Mouse (Mus musculus) cerebellum, postnatal 36 days (tissue): ENCODE results near the gene Ucn.

Source experiments
- DNase-seq, 2 experiments: peaks; one replicate each; pipeline ENCODE4 v3.0.0; 2021 to 2022; ENCODE audit warnings: mixed read lengths in 2 of 2

Ucn gene

DNA sequence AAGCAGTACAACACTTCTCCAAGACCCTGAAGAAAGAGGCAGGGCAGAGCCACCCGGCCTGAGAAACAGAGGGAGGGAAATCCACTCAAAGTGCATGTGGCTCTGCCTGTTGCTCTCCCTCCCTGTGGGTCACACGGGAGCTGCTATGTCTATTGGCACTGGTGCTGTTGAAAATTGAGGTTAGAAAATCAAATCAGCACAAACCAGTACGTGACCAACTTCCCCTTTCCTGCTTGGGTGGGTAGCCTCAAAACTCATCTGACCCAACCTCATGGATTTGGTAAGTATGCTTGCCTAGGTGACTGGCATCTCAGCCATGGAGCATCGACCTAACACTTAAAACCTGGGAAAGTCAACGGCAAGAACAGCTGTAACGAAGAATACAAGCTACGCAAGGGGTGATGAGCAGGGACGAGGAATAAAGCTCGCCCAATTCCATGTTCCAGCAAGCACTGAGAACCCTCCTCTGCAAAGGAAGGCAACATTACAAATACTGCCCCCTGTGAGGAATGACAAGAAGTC lies 32.8 kb downstream of the Ucn start, which contains the start of gene Dnajc5g:
Gene Dnajc5g, plus strand, starts transcription at position 472 of the 522 bp plus-strand sequence.
- DNase-seq, result no peak

DNA sequence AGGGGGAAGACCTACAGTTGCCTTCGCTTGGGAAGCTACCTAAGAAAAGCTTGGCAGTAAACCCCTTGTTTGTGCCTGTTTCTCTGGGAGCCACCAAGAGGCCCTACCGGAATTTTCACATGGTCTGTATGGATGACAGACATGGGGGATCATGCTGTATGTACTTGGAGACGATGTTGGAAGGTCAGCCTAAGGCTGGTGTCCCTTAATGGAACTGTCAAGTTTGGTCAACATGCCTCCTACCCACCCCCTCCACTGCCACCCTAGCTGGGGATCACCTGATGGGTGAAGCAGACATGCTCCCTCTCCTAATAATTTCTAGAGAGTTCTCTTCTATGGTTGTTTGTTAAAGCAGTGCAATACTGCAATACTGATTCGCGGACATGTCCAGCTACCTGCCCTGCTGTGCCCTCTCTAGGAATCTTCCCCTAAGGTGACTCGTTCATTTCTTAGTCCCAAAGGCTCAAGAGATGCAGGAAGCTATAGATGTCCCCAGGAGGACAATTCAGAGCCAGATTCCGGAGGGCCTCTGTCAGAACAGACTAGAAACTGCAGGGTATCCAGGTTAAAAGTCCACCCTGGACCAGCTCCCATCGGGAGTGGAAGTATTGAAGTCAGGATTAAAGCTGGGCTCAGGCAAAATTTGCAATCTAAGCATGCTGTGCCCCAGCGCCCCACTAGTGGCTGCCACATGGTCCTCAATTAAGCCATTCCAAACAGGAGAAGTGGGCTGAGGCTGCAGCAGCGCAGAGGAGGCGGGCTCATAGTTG lies 42.7 kb downstream of the Ucn start:
- no peak for DNase-seq

DNA sequence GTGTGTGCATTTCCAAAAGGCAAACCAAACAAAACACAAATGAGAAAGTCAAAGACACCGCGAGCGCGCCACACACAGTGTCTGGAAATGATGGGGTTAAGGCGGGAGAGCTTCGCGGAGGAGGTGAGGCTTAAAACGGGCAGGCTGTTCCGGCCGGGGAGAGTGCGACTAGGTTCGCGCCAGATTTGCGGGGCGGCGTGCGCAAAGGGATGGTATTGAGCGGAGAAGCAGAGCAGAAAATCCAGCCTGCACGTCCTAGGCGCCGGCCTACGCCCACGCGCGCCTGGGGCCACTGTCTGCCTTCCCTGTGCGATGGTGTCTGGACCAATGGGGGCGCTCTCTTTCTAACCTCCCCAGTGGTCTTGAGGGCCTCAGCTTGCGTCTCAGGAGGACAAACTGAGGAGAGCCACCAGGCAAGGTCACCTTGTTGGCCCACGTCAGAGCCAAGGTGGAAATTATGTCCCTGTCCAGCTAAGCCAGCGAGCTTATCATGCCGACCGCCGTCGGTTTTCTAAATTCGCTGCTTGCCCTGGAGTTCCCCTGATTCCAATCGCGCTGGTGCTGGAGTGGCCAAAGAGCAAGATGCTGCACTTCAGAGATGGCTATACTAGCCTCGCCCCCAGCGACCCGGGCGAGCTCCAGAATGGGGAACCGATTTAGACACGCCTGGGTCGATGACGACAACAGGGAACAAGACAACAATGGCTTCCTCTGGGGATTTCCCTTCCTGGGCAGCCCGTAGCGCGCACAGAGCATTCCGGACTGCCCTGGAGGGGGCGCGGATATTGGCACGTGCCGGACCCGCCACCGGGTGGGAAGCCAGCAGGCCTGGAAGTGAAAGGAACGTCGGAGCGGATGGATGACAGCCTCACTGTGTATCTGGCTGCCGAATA lies 43.6 kb downstream of the Ucn start:
- DNase-seq, result no peak

DNA sequence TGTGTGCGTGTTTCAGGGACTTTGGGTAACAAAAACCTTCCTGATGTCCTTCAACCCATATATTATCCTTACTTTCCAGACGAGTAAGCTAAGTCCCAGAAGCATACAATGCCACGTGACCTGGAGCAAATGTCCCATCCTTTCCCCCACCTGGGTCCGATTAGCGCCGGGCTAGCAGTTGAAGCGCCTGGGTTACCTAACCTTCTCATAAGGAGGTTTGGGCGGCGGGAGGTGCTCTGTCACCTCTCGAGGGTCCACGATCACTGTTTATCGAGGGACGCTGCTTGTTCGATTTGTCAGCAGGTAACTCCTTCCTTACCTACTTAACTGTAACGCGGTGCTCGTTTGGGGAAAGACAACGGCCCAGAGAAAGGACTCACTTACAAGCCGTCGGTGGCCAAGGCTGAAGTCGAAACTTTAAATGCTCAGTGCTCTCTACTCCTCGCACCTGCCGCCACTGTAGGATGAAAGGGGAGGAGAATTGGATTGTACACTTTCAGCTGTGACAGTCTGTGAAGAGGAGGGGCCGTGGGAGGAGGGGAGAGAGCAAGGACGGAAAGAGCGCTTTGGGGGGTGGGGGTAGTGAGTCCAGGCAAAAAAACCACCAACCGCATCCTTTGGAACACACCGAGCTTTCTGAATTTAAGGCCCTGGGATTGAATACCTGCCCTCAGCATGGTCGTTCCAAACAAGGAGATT lies 44.4 kb downstream of the Ucn start:
- no peak for DNase-seq

GRCm38 (mm10) chr5:31093151-31094041 lies 45.2 kb downstream of the Ucn start:
- DNase-seq, result no peak

DNA sequence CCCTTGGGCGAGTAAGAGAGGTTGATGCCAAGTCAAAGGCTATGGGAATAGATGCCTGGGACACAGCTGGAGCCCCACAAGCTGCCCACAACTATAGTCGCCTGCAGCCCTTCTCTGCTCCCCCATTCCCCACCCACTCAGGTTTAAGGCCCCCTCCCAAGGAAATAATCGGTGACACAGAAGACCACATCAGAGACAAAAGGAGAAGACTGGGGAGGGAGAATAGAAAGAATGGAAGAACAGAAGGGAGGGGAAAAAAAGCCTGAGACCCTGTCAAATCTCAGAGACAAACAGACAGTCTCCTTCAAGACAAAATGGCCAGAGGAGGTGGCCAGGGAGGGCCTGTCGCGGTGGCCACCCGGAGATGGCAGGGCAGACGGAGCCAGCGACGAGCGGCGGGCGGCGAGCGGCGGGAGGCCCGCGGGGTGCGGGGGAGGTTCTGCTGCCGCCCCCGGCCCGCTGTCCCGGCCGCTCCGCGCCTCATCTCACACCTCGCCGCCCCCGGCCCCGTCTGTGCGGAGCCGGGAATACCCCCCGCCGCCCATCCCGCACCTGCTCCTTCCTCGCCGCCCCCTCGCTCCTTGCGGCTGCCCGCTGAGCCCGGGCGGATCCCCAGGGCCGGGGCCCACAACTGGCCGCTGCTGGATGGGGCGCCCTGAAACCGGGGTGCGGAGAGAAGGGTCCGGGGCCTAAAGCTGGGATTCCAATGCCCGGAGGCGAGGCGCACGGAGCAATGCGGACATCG lies 46.2 kb downstream of the Ucn start:
- no peak for DNase-seq
